Mouse (Mus musculus) G1E (cell line): ENCODE measurements around the gene Tacc2. TPM values are rescaled to one million over a fixed set of nuclear protein-coding genes. Genes with fewer than 3 reads are reported as not detected.

Experiments used
- ATAC-seq: 2 replicates; pipeline ENCODE4 v1.8.0; 2016; ENCODE audit warnings: mild to moderate bottlenecking; ENCODE audit not compliant: insufficient number of reproducible peaks, poor library complexity, low FRiP score, severe bottlenecking; ENCODE audit errors: extremely low read depth
- DNase-seq: peaks from one replicate; pipeline ENCODE4 v3.0.0; 2012; ENCODE audit warnings: low spot score
- H3K27me3 ChIP-seq: 2 replicates; pipeline ENCODE4 v1.6.1; 2012; ENCODE audit warnings: mild to moderate bottlenecking, low read length, inconsistent platforms; ENCODE audit not compliant: insufficient read depth
- H3K36me3 ChIP-seq: replicated peaks from 2 replicates; pipeline ENCODE3; 2012; ENCODE audit warnings: mild to moderate bottlenecking, inconsistent platforms
- H3K4me1 ChIP-seq: 2 replicates; pipeline ENCODE4 v1.6.1; 2012; ENCODE audit warnings: low read depth, low read length, inconsistent platforms, mixed read lengths; ENCODE audit not compliant: insufficient read depth
- H3K4me3 ChIP-seq: 2 replicates; pipeline ENCODE4 v1.5.1; 2012; ENCODE audit warnings: low read depth, mild to moderate bottlenecking, inconsistent platforms, low read length, moderate library complexity, mixed read lengths
- H3K9me3 ChIP-seq: replicated peaks from 2 replicates; pipeline ENCODE4 v1.6.1; 2012; ENCODE audit warnings: inconsistent platforms
- CTCF ChIP-seq: IDR thresholded peaks from 2 replicates; pipeline ENCODE4 v1.5.1; 2012; ENCODE audit warnings: low read depth, low read length, inconsistent platforms, mixed read lengths
- GATA1 ChIP-seq: IDR thresholded peaks from 2 replicates; pipeline ENCODE4 v1.6.1; 2012; ENCODE audit warnings: borderline replicate concordance, low read length, inconsistent platforms, mixed read lengths
- GATA2 ChIP-seq: IDR thresholded peaks from 2 replicates; pipeline ENCODE4 v1.6.1; 2012; ENCODE audit warnings: low read depth, low read length, inconsistent platforms, borderline replicate concordance
- POLR2AphosphoS5 ChIP-seq: IDR thresholded peaks from 2 replicates; pipeline ENCODE4 v1.6.1; 2012; ENCODE audit warnings: low read depth, low read length, inconsistent platforms; ENCODE audit not compliant: insufficient replicate concordance
- TAL1 ChIP-seq: conservative IDR thresholded peaks from 2 replicates; pipeline ENCODE4 v1.6.1; 2012; ENCODE audit warnings: low read depth, low read length, inconsistent platforms, mixed read lengths
- polyA plus RNA-seq: library from polyadenylated mRNA; stranded (reverse); fragments of >175 nt; gene quantifications from 2 replicates; pipeline ENCODE4 v1.2.3, GENCODE M21; 2012
- total RNA-seq, 2 experiments: library from RNA; stranded (forward) in 1 of 2; stranded (reverse) in 1 of 2; fragments of 200-1000 nt in 1 of 2; fragments of >200 nt in 1 of 2; fragmentation: Nextera tagmentation in 1 of 2; gene quantifications; 2 replicates each; pipeline ENCODE4 v1.2.3; 2014 to 2017

Gene Tacc2
- total and polyA plus RNA-seq, 3 experiments = 0.38 TPM; not detected in 2

- peaks cover 28% of the 10 kb centered on the region for H3K4me1 ChIP-seq
- ATAC-seq (no peak), DNase-seq (no peak)
- H3K4me3 ChIP-seq = no peak overlapping the region
- TF ChIP-seq POLR2AphosphoS5 = no peak
- no peak for TF ChIP-seq GATA1
- TF ChIP-seq CTCF = no peak
- TF ChIP-seq GATA2 = no peak
- no peak for TF ChIP-seq TAL1
- peaks cover 73% of the 10 kb centered on the region for H3K36me3 ChIP-seq
- peaks cover 2% of the 10 kb centered on the region; the same call in 1 of the 2 replicates for H3K27me3 ChIP-seq
- H3K9me3 ChIP-seq = no peaks in the 10 kb centered on the region
Observed at GRCm38 (mm10) chr7:130543181-130543580, 34.1 kb upstream of the Tacc2 start.

DNA sequence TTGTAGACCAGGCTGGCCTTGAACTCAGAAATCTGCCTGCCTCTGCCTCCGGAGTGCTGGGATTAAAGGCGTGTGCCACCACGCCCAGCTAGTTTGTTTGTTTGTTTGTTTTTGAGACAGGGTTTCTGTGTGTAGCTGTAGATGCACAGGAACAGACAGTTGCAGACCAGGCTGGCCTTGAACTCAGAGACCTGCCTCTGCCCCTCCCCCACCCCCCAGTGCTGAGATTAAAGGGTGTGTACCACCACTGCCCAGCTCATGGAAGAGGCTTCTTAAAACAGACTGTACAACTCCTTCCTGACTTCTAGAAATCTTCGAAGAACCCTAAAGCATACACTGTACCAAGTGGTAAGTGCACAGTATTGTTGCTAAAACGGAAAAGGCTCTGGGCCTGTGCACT lies 31.8 kb upstream of the Tacc2 start:
- ATAC-seq (no peak), DNase-seq (no peak)
- peaks cover 10% of the 10 kb centered on the region; the same call in 1 of the 2 replicates for H3K27me3 ChIP-seq
- H3K36me3 ChIP-seq = peaks cover 50% of the 10 kb centered on the region
- H3K4me3 ChIP-seq = no peak overlapping the region; the same call in 1 of the 2 replicates
- peaks cover 28% of the 10 kb centered on the region for H3K4me1 ChIP-seq
- H3K9me3 ChIP-seq = no peaks in the 10 kb centered on the region
- TF ChIP-seq GATA1 (no peak), CTCF (no peak), TAL1 (no peak), GATA2 (no peak), POLR2AphosphoS5 (no peak)

GRCm38 (mm10) chr7:130545893-130546292 lies 31.3 kb upstream of the Tacc2 start:
- TF ChIP-seq POLR2AphosphoS5 (no peak), CTCF (no peak), GATA2 (no peak), TAL1 (no peak), GATA1 (no peak)
- Histone ChIP-seq H3K36me3 (peaks cover 47% of the 10 kb centered on the region), H3K9me3 (no peaks in the 10 kb centered on the region), H3K4me1 (peaks cover 28% of the 10 kb centered on the region), H3K27me3 (peaks cover 10% of the 10 kb centered on the region; the same call in 1 of the 2 replicates), H3K4me3 (peak overlapping the region; percentile 97)
- DNase-seq (no peak), ATAC-seq (no peak)

DNA sequence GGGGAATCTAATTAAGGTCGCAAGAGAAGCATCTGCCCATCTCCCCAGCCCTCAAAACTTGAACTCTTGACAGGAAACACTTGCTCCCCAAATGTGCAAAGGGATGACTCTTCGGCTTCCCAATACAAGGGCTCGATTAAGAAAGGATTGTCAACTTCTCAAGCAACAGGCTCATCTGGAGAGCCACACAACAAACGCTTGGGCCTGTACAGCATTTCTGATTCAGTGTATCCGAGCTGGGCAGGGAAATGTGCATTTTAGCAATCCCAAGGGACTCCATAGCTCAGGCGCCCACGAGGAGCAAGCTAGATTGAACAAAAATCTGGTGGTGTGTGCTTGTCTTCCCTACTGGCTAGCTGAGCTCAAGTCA lies 30.8 kb upstream of the Tacc2 start:
- Histone ChIP-seq H3K4me1 (peaks cover 28% of the 10 kb centered on the region), H3K4me3 (peak overlapping the region; percentile 97), H3K27me3 (peaks cover 10% of the 10 kb centered on the region; the same call in 1 of the 2 replicates), H3K9me3 (no peaks in the 10 kb centered on the region), H3K36me3 (peaks cover 42% of the 10 kb centered on the region)
- TF ChIP-seq CTCF (no peak), GATA2 (no peak), POLR2AphosphoS5 (no peak), TAL1 (no peak), GATA1 (no peak)
- ATAC-seq = no peak
- DNase-seq = no peak

GRCm38 (mm10) chr7:130546791-130547484 lies 30.3 kb upstream of the Tacc2 start:
- H3K4me3 ChIP-seq = peak overlapping the region; percentile 97
- H3K36me3 ChIP-seq = peaks cover 36% of the 10 kb centered on the region
- H3K27me3 ChIP-seq = peaks cover 10% of the 10 kb centered on the region; the same call in 1 of the 2 replicates
- TF ChIP-seq CTCF = peak; percentile 48
- no peak for TF ChIP-seq GATA1
- H3K9me3 ChIP-seq = no peaks in the 10 kb centered on the region
- H3K4me1 ChIP-seq = peaks cover 28% of the 10 kb centered on the region
- ATAC-seq (peak; percentile 84), DNase-seq (peak; percentile 85)

DNA sequence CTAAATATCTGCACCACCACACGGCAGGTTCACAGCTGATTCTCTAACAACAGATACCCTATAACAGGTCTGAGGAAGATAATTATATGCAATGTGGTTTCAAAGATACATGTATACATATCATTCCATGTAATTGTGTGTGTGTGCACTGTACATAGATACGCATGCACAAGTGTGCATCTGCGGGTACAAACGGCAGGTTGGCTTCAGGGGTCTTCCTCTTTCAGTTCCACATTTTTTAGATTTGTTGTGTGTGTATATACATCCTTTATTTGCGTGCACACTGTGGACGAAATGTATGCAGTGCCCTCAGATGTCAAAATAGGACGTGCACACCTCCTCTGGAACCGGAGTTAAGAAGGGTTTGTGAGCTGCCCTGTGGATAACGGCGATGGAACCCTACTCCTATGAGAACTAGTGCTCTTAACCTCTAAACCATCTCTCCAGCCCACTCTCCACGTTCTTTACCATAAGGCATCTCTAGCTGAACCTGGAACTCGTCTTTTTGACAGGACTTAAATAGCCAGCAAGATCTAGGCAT lies 29.5 kb upstream of the Tacc2 start:
- Histone ChIP-seq H3K27me3 (peaks cover 12% of the 10 kb centered on the region), H3K4me1 (peaks cover 28% of the 10 kb centered on the region), H3K9me3 (no peaks in the 10 kb centered on the region), H3K36me3 (peaks cover 29% of the 10 kb centered on the region), H3K4me3 (peak overlapping the region; percentile 97)
- no peak for TF ChIP-seq TAL1
- TF ChIP-seq CTCF = no peak
- TF ChIP-seq GATA2 = no peak
- TF ChIP-seq POLR2AphosphoS5 = no peak
- TF ChIP-seq GATA1 = no peak
- ATAC-seq (no peak), DNase-seq (no peak)
